Mouse (Mus musculus) cerebellum, adult 2 months (tissue): ENCODE data around the gene Ppt1. TPM values are rescaled to one million over a fixed set of nuclear protein-coding genes. Genes with fewer than 3 reads are reported as not detected.
A peak's percentile ranks its signal among the peaks of the same experiment; 100 is the strongest.

Source experiments
- DNase-seq, 2 experiments: peaks; one replicate each; pipeline ENCODE4 v3.0.0; 2021
- H3K27ac ChIP-seq: fragments of 200-500 bp; 2 replicates; pipeline ENCODE4 v1.5.1; 2012; ENCODE audit warnings: low read length, control low read depth, inconsistent platforms; ENCODE audit not compliant: insufficient read depth
- H3K27me3 ChIP-seq: fragments of 200-500 bp; 2 replicates; pipeline ENCODE4 v1.6.1; 2012; ENCODE audit warnings: inconsistent platforms, mild to moderate bottlenecking, low read length, moderate library complexity; ENCODE audit not compliant: control insufficient read depth, insufficient read depth
- H3K4me1 ChIP-seq: fragments of 200-500 bp; 2 replicates; pipeline ENCODE4 v1.6.1; 2011; ENCODE audit warnings: low read length; ENCODE audit not compliant: control insufficient read depth, insufficient read depth
- H3K4me3 ChIP-seq: fragments of 200-500 bp; replicated peaks from 2 replicates; pipeline ENCODE3; 2011; ENCODE audit warnings: mild to moderate bottlenecking, low read depth, low read length, control low read depth; ENCODE audit not compliant: insufficient read depth
- CTCF ChIP-seq: fragments of 200-500 bp; IDR thresholded peaks from 2 replicates; pipeline ENCODE4 v1.5.1; 2011; ENCODE audit warnings: low read depth, mild to moderate bottlenecking, control low read depth, low read length, moderate library complexity, borderline replicate concordance; ENCODE audit not compliant: insufficient read depth
- POLR2A ChIP-seq: fragments of 200-500 bp; IDR thresholded peaks from 2 replicates; pipeline ENCODE4 v1.6.1; 2011; ENCODE audit warnings: low read length, control low read depth, borderline replicate concordance; ENCODE audit not compliant: insufficient read depth
- WGBS: fragments of 180-500 bp; shearing (Covaris S2); methylation state at CpG from one replicate; pipeline ENCODE4 v1.1.7; 2018; 5-methylcytosine and 5-hydroxymethylcytosine counted together
- polyA plus RNA-seq: library from polyadenylated mRNA; depleted of rRNA; stranded (reverse); fragments of >200 nt; gene quantifications from 2 replicates; pipeline ENCODE4 v1.2.3, GENCODE M21; 2012

Ppt1 gene
- polyA plus RNA-seq, 1 experiment = 133 TPM

- Histone ChIP-seq H3K4me1 (no peaks in the 10 kb centered on the region; the same call in 1 of the 2 replicates), H3K27ac (no peak overlapping the region), H3K27me3 (no peaks in the 10 kb centered on the region), H3K4me3 (no peak overlapping the region)
- no peak for TF ChIP-seq CTCF
- TF ChIP-seq POLR2A = no peak
- WGBS = 86% methylated on average over 11 of the region's 11 CpGs
- no peak for DNase-seq
These were observed 35.2 kb downstream of the Ppt1 start for GRCm38 (mm10) chr4:122871269-122871668.

GRCm38 (mm10) chr4:122871989-122872388 lies 35.9 kb downstream of the Ppt1 start:
- TF ChIP-seq POLR2A (no peak), CTCF (no peak)
- Histone ChIP-seq H3K4me1 (no peaks in the 10 kb centered on the region; the same call in 1 of the 2 replicates), H3K27me3 (no peaks in the 10 kb centered on the region), H3K4me3 (no peak overlapping the region), H3K27ac (no peak overlapping the region)
- no peak for DNase-seq
- WGBS = 73% methylated on average over 2 of the region's 2 CpGs

GRCm38 (mm10) chr4:122873003-122873402 lies 37.0 kb downstream of the Ppt1 start:
- no peak for DNase-seq
- H3K4me3 ChIP-seq = no peak overlapping the region
- no peaks in the 10 kb centered on the region for H3K27me3 ChIP-seq
- TF ChIP-seq POLR2A (no peak), CTCF (no peak)
- WGBS = 73% methylated on average over 5 of the region's 5 CpGs
- no peak overlapping the region for H3K27ac ChIP-seq
- no peaks in the 10 kb centered on the region; the same call in 1 of the 2 replicates for H3K4me1 ChIP-seq

GRCm38 (mm10) chr4:122873512-122873911 lies 37.5 kb downstream of the Ppt1 start:
- Histone ChIP-seq H3K4me3 (no peak overlapping the region), H3K27ac (no peak overlapping the region), H3K27me3 (no peaks in the 10 kb centered on the region), H3K4me1 (no peaks in the 10 kb centered on the region; the same call in 1 of the 2 replicates)
- 88% methylated on average over 4 of the region's 4 CpGs for WGBS
- DNase-seq = no peak
- TF ChIP-seq CTCF (no peak), POLR2A (no peak)

- WGBS = 90% methylated on average over 2 of the region's 2 CpGs
These were observed 42.5 kb downstream of the Ppt1 start for GRCm38 (mm10) chr4:122878333-122879070.

GRCm38 (mm10) chr4:122882544-122882943 lies 46.5 kb downstream of the Ppt1 start:
- WGBS = 11% methylated on average over 3 of the region's 3 CpGs
- no peak overlapping the region for H3K27ac ChIP-seq
- DNase-seq = peak in 1 of 2 experiments; percentile 50

More at GRCm38 (mm10) chr4:122878333-122879070, 42.5 kb downstream of the Ppt1 start:
- TF ChIP-seq POLR2A (no peak), CTCF (no peak)
- Histone ChIP-seq H3K4me3 (no peak overlapping the region), H3K27me3 (no peaks in the 10 kb centered on the region), H3K4me1 (no peaks in the 10 kb centered on the region), H3K27ac (no peak overlapping the region)
- no peak for DNase-seq

GRCm38 (mm10) chr4:122883294-122883693 lies 47.3 kb downstream of the Ppt1 start:
- Histone ChIP-seq H3K27ac (no peak overlapping the region), H3K27me3 (no peaks in the 10 kb centered on the region), H3K4me1 (no peaks in the 10 kb centered on the region), H3K4me3 (no peak overlapping the region)
- TF ChIP-seq CTCF (no peak), POLR2A (no peak)
- 76% methylated on average over 3 of the region's 3 CpGs for WGBS
- no peak for DNase-seq

More at GRCm38 (mm10) chr4:122882544-122882943, 46.5 kb downstream of the Ppt1 start:
- Histone ChIP-seq H3K4me1 (no peaks in the 10 kb centered on the region), H3K4me3 (no peak overlapping the region), H3K27me3 (no peaks in the 10 kb centered on the region)
- no peak for TF ChIP-seq CTCF
- TF ChIP-seq POLR2A = no peak

- no peaks in the 10 kb centered on the region for H3K4me1 ChIP-seq
- H3K27me3 ChIP-seq = no peaks in the 10 kb centered on the region
- no peak for DNase-seq
- TF ChIP-seq POLR2A (no peak), CTCF (no peak)
- no peak overlapping the region for H3K27ac ChIP-seq
- 9% methylated on average over 2 of the region's 2 CpGs for WGBS
- no peak overlapping the region for H3K4me3 ChIP-seq
These were observed 48.0 kb downstream of the Ppt1 start for GRCm38 (mm10) chr4:122884051-122884450.
